Mouse (Mus musculus): ENCODE measurements at regions not wholly inside any gene's neighbourhood (a gene's known extent, or its start where the extent isn't known, plus 50 kb on each side); places are given as distances from the start of the nearest gene placed in this dataset.

- DNase-seq (ENCODE audit: extremely low spot score, low read depth, low spot score), result no peak
Observed at GRCm38 (mm10) chr12:17113465-17114177, 63.1 kb downstream of the Kcnf1 start.

- DNase-seq (ENCODE audit: extremely low spot score, low read depth, low spot score), result no peak
Observed at GRCm38 (mm10) chr12:17112781-17113464, 63.8 kb downstream of the Kcnf1 start.

GRCm38 (mm10) chr12:17106220-17106619 is 70.5 kb downstream of the Kcnf1 start:
- no peak for DNase-seq (ENCODE audit: extremely low spot score, low read depth, low spot score)

GRCm38 (mm10) chr12:17105057-17105712 is 71.5 kb downstream of the Kcnf1 start:
- DNase-seq (ENCODE audit: extremely low spot score, low read depth, low spot score), result no peak

GRCm38 (mm10) chr12:17101842-17102241 is 74.8 kb downstream of the Kcnf1 start:
- no peak for DNase-seq (ENCODE audit: extremely low spot score, low read depth, low spot score)

- DNase-seq (ENCODE audit: extremely low spot score, low read depth, low spot score), result peak; percentile 31
Observed at GRCm38 (mm10) chr12:17097800-17098271, 78.9 kb downstream of the Kcnf1 start.

GRCm38 (mm10) chr12:17094758-17095157 is 81.9 kb downstream of the Kcnf1 start:
- no peak for DNase-seq (ENCODE audit: extremely low spot score, low read depth, low spot score)

GRCm38 (mm10) chr12:17093772-17094171 is 82.2 kb upstream of the 2410004P03Rik start:
- DNase-seq (ENCODE audit: extremely low spot score, low read depth, low spot score), result no peak

GRCm38 (mm10) chr12:17091058-17091457 is 79.5 kb upstream of the 2410004P03Rik start:
- no peak for DNase-seq (ENCODE audit: extremely low spot score, low read depth, low spot score)

GRCm38 (mm10) chr12:17089710-17090339 is 78.3 kb upstream of the 2410004P03Rik start:
- DNase-seq (ENCODE audit: extremely low spot score, low read depth, low spot score), result no peak

- DNase-seq (ENCODE audit: extremely low spot score, low read depth, low spot score), result no peak
Observed at GRCm38 (mm10) chr12:17087388-17087787, 75.9 kb upstream of the 2410004P03Rik start.

GRCm38 (mm10) chr12:17085209-17085574 is 73.7 kb upstream of the 2410004P03Rik start:
- DNase-seq (ENCODE audit: extremely low spot score, low read depth, low spot score), result no peak

GRCm38 (mm10) chr12:17084499-17085208 is 73.1 kb upstream of the 2410004P03Rik start:
- no peak for DNase-seq (ENCODE audit: extremely low spot score, low read depth, low spot score)

- DNase-seq (ENCODE audit: extremely low spot score, low read depth, low spot score), result no peak
Observed at GRCm38 (mm10) chr12:17071691-17072454, 60.3 kb upstream of the 2410004P03Rik start.

GRCm38 (mm10) chr12:17069808-17070207 is 58.3 kb upstream of the 2410004P03Rik start:
- DNase-seq (ENCODE audit: extremely low spot score, low read depth, low spot score), result no peak

- no peak for DNase-seq (ENCODE audit: extremely low spot score, low read depth, low spot score)
Observed at GRCm38 (mm10) chr12:17069161-17069560, 57.6 kb upstream of the 2410004P03Rik start.

- DNase-seq (ENCODE audit: extremely low spot score, low read depth, low spot score), result no peak
Observed at GRCm38 (mm10) chr12:17063920-17064319, 52.4 kb upstream of the 2410004P03Rik start.

Data from hindlimb bud, embryonic 11.5 days (tissue).